11 mouse cellular contexts compared by ENCODE assay signal in the genomic region with DNA sequence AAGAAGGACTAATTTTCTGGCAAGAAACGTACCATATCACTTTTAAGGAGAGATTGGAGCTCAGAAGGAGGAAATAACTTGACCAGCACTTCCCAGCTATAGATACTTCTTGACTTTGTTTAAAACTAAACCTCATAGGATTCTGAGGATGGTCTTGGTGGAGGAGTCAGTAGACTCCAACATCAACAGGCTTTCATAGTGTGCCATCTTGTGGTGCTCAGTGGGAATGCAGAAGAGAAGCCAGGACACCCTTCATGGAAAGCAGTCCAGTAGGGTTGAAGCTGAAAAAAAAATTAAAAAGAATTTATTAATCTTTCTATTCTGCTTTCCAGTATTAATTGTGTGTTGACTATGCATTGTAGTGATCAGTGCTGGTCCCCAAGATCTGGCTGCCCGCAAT. TPM values are rescaled to one million over a fixed set of nuclear protein-coding genes. Genes with fewer than 3 reads are reported as not detected.
A peak's percentile ranks its signal among the peaks of the same experiment; 100 is the strongest.
DNase-seq lines count a peak whose midpoint lies in the region; ATAC-seq and TF ChIP-seq lines count a peak whose summit lies in the region.
"Not testable (repeated sequence)": the region's sequence is repeated elsewhere in the genome, so short reads cannot be mapped to it uniquely, and the experiment has no call there.
"Had no signal": no experiment of that assay in that cellular context is flagged by ENCODE, and none has a peak within 500 bp of the region (broad histone marks: within the 10 kb centered on the region; RNA-seq: fewer than 3 reads in every experiment).

No protein-coding gene starts in this region.

- H3K4me3 ChIP-seq in gastrocnemius, adult 2 months; intestine, postnatal 0 days (ENCODE audit: low read depth, low read length); lung, embryonic 14.5 days (ENCODE audit: low read depth, low read length): not testable (repeated sequence)

- CTCF ChIA-PET in Patski (lab: Charles Lee), result not testable (repeated sequence)

- intact Hi-C loops in gastrocnemius, adult 2 months (cut with DNase I), result not testable (repeated sequence)

- peak; percentile 57 for ATAC-seq in Patski
- not testable (repeated sequence) for ATAC-seq in intestine, postnatal 0 days; lung, embryonic 14.5 days (ENCODE audit: insufficient read depth)
- ATAC-seq in neutrophil, adult 5-6 weeks (ENCODE audit: extremely low read depth, insufficient number of reproducible peaks, low FRiP score, poor library complexity, severe bottlenecking), result peak; percentile 94

- H3K4me1 ChIP-seq in intestine, postnatal 0 days (replicated peaks; ENCODE audit: control insufficient read depth, insufficient read depth, low read length); lung, embryonic 14.5 days (ENCODE audit: insufficient read depth): not testable (repeated sequence)

- 40% methylated on average over 1 of the region's 2 CpGs for WGBS in intestine, postnatal 0 days
- WGBS in lung, embryonic 14.5 days, result 40% methylated on average over 1 of the region's 2 CpGs

- DNase-seq in Patski (ENCODE audit: low read depth, low spot score); lung, embryonic 14.5 days: not testable (repeated sequence)
- peak; percentile 7 for DNase-seq in cerebellum, adult 8-10 months
- peak; percentile 21 for DNase-seq in gastrocnemius, adult 2 months
- peak; percentile 35 for DNase-seq in layer of hippocampus, adult 11-12 months (ENCODE audit: low spot score)
- peak; percentile 36 for DNase-seq in thymus, postnatal 14 days

- H3K27ac ChIP-seq in gastrocnemius, adult 2 months; intestine, postnatal 0 days (ENCODE audit: low read depth, low read length); lung, embryonic 14.5 days (ENCODE audit: low read depth): not testable (repeated sequence)

- not testable (repeated sequence) for H3K27me3 ChIP-seq in Patski; intestine, postnatal 0 days (replicated peaks; ENCODE audit: control insufficient read depth, insufficient read depth, low read length); lung, embryonic 14.5 days (ENCODE audit: insufficient read depth, low read length)

- not testable (repeated sequence) for H3K9me3 ChIP-seq in intestine, postnatal 0 days (ENCODE audit: control insufficient read depth); lung, embryonic 14.5 days (ENCODE audit: low read depth, low read length)

- POLR2A ChIA-PET in Patski (lab: Charles Lee), result not testable (repeated sequence)

- H3K36me3 ChIP-seq in intestine, postnatal 0 days (ENCODE audit: control insufficient read depth, insufficient read depth); lung, embryonic 14.5 days (ENCODE audit: insufficient read depth): not testable (repeated sequence)

- not testable (repeated sequence) for H3K4me2 ChIP-seq in intestine, postnatal 0 days (replicated peaks; ENCODE audit: low read depth); lung, embryonic 14.5 days

- TF ChIP-seq CTCF in Patski (IDR thresholded peaks at IDR 0.05), result peak; percentile 43
- TF ChIP-seq CTCF in gastrocnemius, adult 2 months (IDR thresholded peaks at IDR 0.05), result peak; percentile 38
- TF ChIP-seq CTCF in intestine, postnatal 0 days (IDR thresholded peaks at IDR 0.05; ENCODE audit: low read depth), result peak; percentile 55
- TF ChIP-seq CTCF in lung, embryonic 14.5 days (IDR thresholded peaks at IDR 0.05; ENCODE audit: low read depth), result peak; percentile 41; the same call in 1 of the 2 replicates

- not testable (repeated sequence) for H3K9ac ChIP-seq in intestine, postnatal 0 days (ENCODE audit: low read depth, low read length); lung, embryonic 14.5 days

- in situ Hi-C loops in Patski (cut with MboI; ENCODE audit: low pct_unique_long_range_greater_than_20kb), result not testable (repeated sequence)

RNA-seq across cellular contexts. Expression of a gene that starts 15.0 kb away (rescaled TPM):
- polyA plus RNA-seq in Patski (2021), result 0.09 TPM
- total RNA-seq in gastrocnemius, adult 2 months (2021), result not detected
- 1.6 and 2.4 TPM in 2 replicates for polyA plus RNA-seq in intestine, postnatal 0 days (2015; fragmentation: Nextera tagmentation; extraction: Ambion mirVana)
- polyA plus RNA-seq in lung, embryonic 14.5 days (2014; fragmentation: Nextera tagmentation; extraction: Ambion mirVana), result 1.1 and 1.2 TPM in 2 replicates
- 9.9 and 16.3 TPM in 2 replicates for total RNA-seq in neutrophil, adult 5-6 weeks (2017)
- polyA plus RNA-seq: forebrain, embryonic 16.5 days; liver, embryonic 12.5 days; midbrain, embryonic 11.5 days had no signal

RNA-seq across cellular contexts. Expression of a gene that starts 26.6 kb away (rescaled TPM):
- polyA plus RNA-seq in Patski (2021), result 21.5 TPM
- 10 to 100 TPM in 1 of 2 experiments, 1 to 10 TPM in 1; 8.9 to 13.5 TPM for total RNA-seq in gastrocnemius, adult 2 months (2021)
- polyA plus RNA-seq in intestine, postnatal 0 days (2015; fragmentation: Nextera tagmentation; extraction: Ambion mirVana), result 51.1 and 53.3 TPM in 2 replicates
- 30.6 and 31.6 TPM in 2 replicates for polyA plus RNA-seq in lung, embryonic 14.5 days (2014; fragmentation: Nextera tagmentation; extraction: Ambion mirVana)
- 43.3 and 46.6 TPM in 2 replicates for total RNA-seq in neutrophil, adult 5-6 weeks (2017)
